ENCODE assay signal across 23 mouse cellular contexts in the genomic region with DNA sequence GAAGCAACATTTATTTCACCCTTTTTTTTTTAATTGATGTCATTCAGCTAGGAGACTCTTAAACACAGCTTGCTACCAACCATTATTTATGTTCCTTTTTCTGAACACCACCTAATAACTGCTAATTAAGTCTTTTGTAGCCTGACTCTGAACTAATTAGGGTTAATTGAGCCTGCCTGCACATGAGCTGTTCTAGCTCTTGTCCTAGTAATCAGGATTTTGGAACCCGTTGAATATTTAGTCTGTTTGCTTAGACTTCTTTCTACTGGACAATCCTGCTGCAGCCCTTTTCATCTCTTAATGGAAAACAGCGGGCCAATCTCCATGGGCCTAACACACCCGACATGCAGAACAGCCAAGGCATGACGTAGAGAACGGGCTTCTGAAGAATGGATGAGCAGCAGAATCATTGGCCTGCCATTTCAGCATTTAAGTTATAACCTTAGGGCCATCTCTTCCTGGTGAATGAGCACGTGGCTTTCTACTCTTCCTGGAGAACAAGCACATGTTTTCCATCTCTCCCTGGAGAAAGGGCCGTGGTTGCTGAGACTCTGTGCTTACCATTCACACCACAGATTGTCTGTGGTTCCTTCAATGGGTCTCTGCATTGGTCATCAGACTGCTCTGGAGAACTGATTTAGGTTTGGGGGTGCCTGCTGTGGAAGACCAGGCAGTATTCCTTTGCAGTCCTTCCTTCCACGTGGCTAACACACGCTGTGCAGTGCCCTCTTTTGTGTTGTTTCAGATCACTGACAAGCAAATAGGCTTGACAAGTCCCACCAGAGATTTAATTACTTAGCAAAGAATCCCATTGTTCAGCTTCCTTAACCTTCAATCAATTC.
A peak's percentile ranks its signal among the peaks of the same experiment; 100 is the strongest.
DNase-seq lines count a peak whose midpoint lies in the region; ATAC-seq and TF ChIP-seq lines count a peak whose summit lies in the region.
"Had no signal": no experiment of that assay in that cellular context is flagged by ENCODE, and none has a peak within 500 bp of the region (broad histone marks: within the 10 kb centered on the region; RNA-seq: fewer than 3 reads in every experiment).

No protein-coding gene starts in this region.

- H3K4me2 ChIP-seq in midbrain, embryonic 12.5 days (replicated peaks): no peak overlapping the region
- H3K4me2 ChIP-seq in forebrain, embryonic 16.5 days (ENCODE audit: low read length): no peak overlapping the region
- H3K4me2 ChIP-seq: embryonic facial prominence, embryonic 15.5 days; heart, embryonic 11.5 days; limb, embryonic 15.5 days; liver, embryonic 15.5 days; midbrain, embryonic 15.5 days had no signal

- peak; percentile 41 for ATAC-seq in frontal cortex, adult (ENCODE audit: low TSS enrichment)
- ATAC-seq in midbrain, embryonic 12.5 days (ENCODE audit: low FRiP score, low read depth): peak; percentile 16; the same call in 1 of the 2 replicates
- ATAC-seq in forebrain, embryonic 16.5 days: peak; percentile 95
- ATAC-seq: hindbrain, embryonic 16.5 days; midbrain, embryonic 15.5 days had no signal

- no peaks in the 10 kb centered on the region for H3K27me3 ChIP-seq in midbrain, embryonic 12.5 days
- H3K27me3 ChIP-seq in midbrain, embryonic 10.5 days (ENCODE audit: low read depth, poor library complexity, severe bottlenecking): no peaks in the 10 kb centered on the region
- 0 out of 2 replicates have a peak, but pooled peaks cover 6% of the 10 kb centered on the region for H3K27me3 ChIP-seq in forebrain, embryonic 16.5 days (replicated peaks; ENCODE audit: control insufficient read depth, insufficient read depth, low read length)
- no peaks in the 10 kb centered on the region for H3K27me3 ChIP-seq in cerebellum, adult 2 months (ENCODE audit: control insufficient read depth, insufficient read depth, low read length)
- H3K27me3 ChIP-seq: CH12.LX; embryonic facial prominence, embryonic 15.5 days; limb, embryonic 15.5 days; liver, embryonic 15.5 days; midbrain, embryonic 15.5 days had no signal

- H3K9ac ChIP-seq in midbrain, embryonic 12.5 days (replicated peaks): no peak overlapping the region
- no peak overlapping the region for H3K9ac ChIP-seq in forebrain, embryonic 16.5 days (replicated peaks; ENCODE audit: low read depth, low read length)
- H3K9ac ChIP-seq: embryonic facial prominence, embryonic 15.5 days; limb, embryonic 15.5 days; liver, embryonic 15.5 days; midbrain, embryonic 15.5 days had no signal

- H3K9me3 ChIP-seq in midbrain, embryonic 12.5 days: no peaks in the 10 kb centered on the region
- H3K9me3 ChIP-seq in midbrain, embryonic 10.5 days (replicated peaks): no peaks in the 10 kb centered on the region
- no peaks in the 10 kb centered on the region for H3K9me3 ChIP-seq in forebrain, embryonic 16.5 days (ENCODE audit: control insufficient read depth, low read length)
- H3K9me3 ChIP-seq: embryonic facial prominence, embryonic 15.5 days; limb, embryonic 15.5 days; liver, embryonic 15.5 days; midbrain, embryonic 15.5 days had no signal

- H3K27ac ChIP-seq in midbrain, embryonic 12.5 days (replicated peaks): no peak overlapping the region
- no peak overlapping the region for H3K27ac ChIP-seq in midbrain, embryonic 10.5 days (replicated peaks)
- no peak overlapping the region for H3K27ac ChIP-seq in forebrain, embryonic 16.5 days (ENCODE audit: low read length)
- H3K27ac ChIP-seq in cerebellum, adult 2 months (ENCODE audit: insufficient read depth, low read length): no peak overlapping the region
- H3K27ac ChIP-seq: embryonic facial prominence, embryonic 15.5 days; gastrocnemius, adult 2 months; limb, embryonic 15.5 days; liver, embryonic 15.5 days; midbrain, embryonic 15.5 days had no signal

- no peak for DNase-seq in frontal cortex, postnatal 10 days (ENCODE audit: low spot score in 2 of 2)
- no peak for DNase-seq in midbrain, embryonic 10.5 days (ENCODE audit: low spot score)
- peak; percentile 18 for DNase-seq in brain, embryonic 18.5 days (ENCODE audit: low read depth, low spot score)
- no peak for DNase-seq in spleen, adult 12 weeks (ENCODE audit: low spot score)
- DNase-seq in cerebellum, adult 2 months: no peak
- DNase-seq: adrenal gland, postnatal 25 days; cerebellum, adult 8-10 months; gastrocnemius, adult 2 months; heart, postnatal 10 days; kidney, adult 18-20 months; kidney, postnatal 14 days; lung, postnatal 10 days; thymus, postnatal 36 days had no signal

- no peak for TF ChIP-seq CTCF in cerebellum, adult 2 months (IDR thresholded peaks at IDR 0.05; ENCODE audit: borderline replicate concordance, insufficient read depth, low read depth, low read length)

- peaks cover 3% of the 10 kb centered on the region; the same call in 1 of the 2 replicates for H3K4me1 ChIP-seq in midbrain, embryonic 12.5 days
- H3K4me1 ChIP-seq in midbrain, embryonic 10.5 days: peaks cover 6% of the 10 kb centered on the region; the same call in 1 of the 2 replicates
- H3K4me1 ChIP-seq in forebrain, embryonic 16.5 days (replicated peaks; ENCODE audit: control insufficient read depth, insufficient read depth, low read length): peaks cover 6% of the 10 kb centered on the region; the same call in 1 of the 2 replicates
- no peaks in the 10 kb centered on the region for H3K4me1 ChIP-seq in cerebellum, adult 2 months (ENCODE audit: control insufficient read depth, insufficient read depth, low read length)
- H3K4me1 ChIP-seq: embryonic facial prominence, embryonic 15.5 days; limb, embryonic 15.5 days; liver, embryonic 15.5 days; midbrain, embryonic 15.5 days had no signal

- no peaks in the 10 kb centered on the region for H3K36me3 ChIP-seq in midbrain, embryonic 12.5 days
- no peaks in the 10 kb centered on the region for H3K36me3 ChIP-seq in midbrain, embryonic 10.5 days
- no peaks in the 10 kb centered on the region for H3K36me3 ChIP-seq in forebrain, embryonic 16.5 days (ENCODE audit: control insufficient read depth, insufficient read depth)
- H3K36me3 ChIP-seq: embryonic facial prominence, embryonic 15.5 days; limb, embryonic 15.5 days; liver, embryonic 15.5 days; midbrain, embryonic 15.5 days had no signal

- H3K4me3 ChIP-seq in midbrain, embryonic 12.5 days: no peak overlapping the region
- no peak overlapping the region for H3K4me3 ChIP-seq in midbrain, embryonic 10.5 days
- no peak overlapping the region for H3K4me3 ChIP-seq in forebrain, embryonic 16.5 days (replicated peaks; ENCODE audit: low read length)
- H3K4me3 ChIP-seq in cerebellum, adult 2 months (replicated peaks; ENCODE audit: insufficient read depth, low read depth, low read length): no peak overlapping the region
- H3K4me3 ChIP-seq: embryonic facial prominence, embryonic 15.5 days; gastrocnemius, adult 2 months; limb, embryonic 15.5 days; liver, embryonic 15.5 days; midbrain, embryonic 15.5 days had no signal

- TF ChIP-seq POLR2A in cerebellum, adult 2 months (IDR thresholded peaks at IDR 0.05; ENCODE audit: borderline replicate concordance, insufficient read depth, low read length): no peak

- WGBS in midbrain, embryonic 12.5 days: 31% methylated on average over 9 of the region's 9 CpGs
- 43% methylated on average over 9 of the region's 9 CpGs for WGBS in midbrain, embryonic 10.5 days
- WGBS in forebrain, embryonic 16.5 days: 5% methylated on average over 9 of the region's 9 CpGs
- WGBS in cerebellum, adult 2 months: 27% methylated on average over 9 of the region's 9 CpGs

Comparison
In these comparisons a context has a peak if more than half of its experiments do, and no peak if none do; other contexts are left out.
1. ATAC-seq: peak in every context shown above with its lines; median percentile 95 in forebrain, embryonic 16.5 days; 41 in frontal cortex, adult; 16 in midbrain, embryonic 12.5 days.